Mouse (Mus musculus): Measurements from ENCODE around the gene Parp4. TPM values are rescaled to one million over a fixed set of nuclear protein-coding genes. Genes with fewer than 3 reads are reported as not detected.

The Parp4 gene
- polyA plus RNA-seq, 1 experiment: 7.0 TPM

Other genes starting within 250 kb of the Parp4 start
- 0.02 and 0.04 TPM in 2 replicates for gene Atp12a, start 210.6 kb upstream of the Parp4 start, polyA plus RNA-seq (2012; rRNA removed)
- 0.44 and 0.78 TPM in 2 replicates for gene Rnf17, start 173.0 kb upstream of the Parp4 start, polyA plus RNA-seq (2012; rRNA removed)
- gene Cenpj, start 194 bp upstream of the Parp4 start, polyA plus RNA-seq (2012; rRNA removed): 3.1 and 3.4 TPM in 2 replicates
- gene Mphosph8, start 92.6 kb downstream of the Parp4 start, polyA plus RNA-seq (2012; rRNA removed): 36.7 and 37.5 TPM in 2 replicates
- gene Pspc1, start 202.7 kb downstream of the Parp4 start, polyA plus RNA-seq (2012; rRNA removed): 34.2 and 39.0 TPM in 2 replicates
- 26.9 and 30.9 TPM in 2 replicates for gene Zmym5, start 236.1 kb downstream of the Parp4 start, polyA plus RNA-seq (2012; rRNA removed)